In genomic region chr3:95173256-95173949, GRCm38 (mm10) we compare ENCODE assay signal across 8 mouse cellular contexts. TPM values are rescaled to one million over a fixed set of nuclear protein-coding genes. Genes with fewer than 3 reads are reported as not detected.
DNase-seq lines count a peak whose midpoint lies in the region; ATAC-seq and TF ChIP-seq lines count a peak whose summit lies in the region.

No protein-coding gene starts in this region.

- 0 out of 2 replicates have a peak overlapping the region, but pooled peaks have one; percentile 25 for H3K9ac ChIP-seq in forebrain, postnatal 0 days
- no peak overlapping the region; the same call in 1 of the 2 replicates for H3K9ac ChIP-seq in intestine, embryonic 14.5 days (ENCODE audit: low read length)
- no peak overlapping the region for H3K9ac ChIP-seq in liver, embryonic 15.5 days

- ATAC-seq in forebrain, postnatal 0 days = peak; percentile 14
- 0 out of 2 replicates have a peak, but pooled peaks have one; percentile 7 for ATAC-seq in intestine, embryonic 14.5 days (replicated peaks; ENCODE audit: low FRiP score, low TSS enrichment, low read depth)
- peak; percentile 39; the same call in 1 of the 2 replicates for ATAC-seq in liver, embryonic 15.5 days (ENCODE audit: insufficient read depth)

- 10% methylated on average over 58 of the region's 58 CpGs for WGBS in forebrain, postnatal 0 days
- WGBS in intestine, embryonic 14.5 days = 16% methylated on average over 52 of the region's 58 CpGs
- WGBS in liver, embryonic 15.5 days (ENCODE audit: insufficient replicate concordance) = 6% methylated on average over 58 of the region's 58 CpGs
- WGBS in olfactory bulb, adult 2 months = 43% methylated on average over 58 of the region's 58 CpGs

- peak overlapping the region; percentile 42 for H3K4me2 ChIP-seq in forebrain, postnatal 0 days (ENCODE audit: low read depth)
- H3K4me2 ChIP-seq in intestine, embryonic 14.5 days (ENCODE audit: low read length) = peak overlapping the region; percentile 49
- H3K4me2 ChIP-seq in liver, embryonic 15.5 days = peak overlapping the region; percentile 63

- H3K4me3 ChIP-seq in forebrain, postnatal 0 days (ENCODE audit: low read depth, low read length) = no peak overlapping the region
- H3K4me3 ChIP-seq in intestine, embryonic 14.5 days (ENCODE audit: low read depth, low read length) = peak overlapping the region; percentile 28; the same call in 1 of the 2 replicates
- peak overlapping the region; percentile 39 for H3K4me3 ChIP-seq in liver, embryonic 15.5 days (replicated peaks)
- peak overlapping the region; percentile 12 for H3K4me3 ChIP-seq in olfactory bulb, adult 2 months (ENCODE audit: insufficient read depth, low read depth, low read length)

- H3K4me1 ChIP-seq in forebrain, postnatal 0 days (ENCODE audit: insufficient read depth) = no peaks in the 10 kb centered on the region
- H3K4me1 ChIP-seq in intestine, embryonic 14.5 days (replicated peaks; ENCODE audit: control insufficient read depth, insufficient read depth, low read length) = no peaks in the 10 kb centered on the region; the same call in 1 of the 2 replicates
- H3K4me1 ChIP-seq in liver, embryonic 15.5 days (replicated peaks) = peaks cover 17% of the 10 kb centered on the region
- H3K4me1 ChIP-seq in olfactory bulb, adult 2 months (ENCODE audit: control insufficient read depth, insufficient read depth, low read length) = peaks cover 14% of the 10 kb centered on the region

- TF ChIP-seq CTCF in forebrain, postnatal 0 days (IDR thresholded peaks at IDR 0.05; ENCODE audit: low read depth) = no peak
- TF ChIP-seq CTCF in olfactory bulb, adult 2 months (IDR thresholded peaks at IDR 0.05; ENCODE audit: insufficient read depth, low read depth, low read length) = no peak

- 0 out of 2 replicates have a peak overlapping the region, but pooled peaks have one; percentile 4 for H3K27ac ChIP-seq in forebrain, postnatal 0 days (ENCODE audit: low read depth, low read length)
- no peak overlapping the region for H3K27ac ChIP-seq in intestine, embryonic 14.5 days (ENCODE audit: low read depth)
- H3K27ac ChIP-seq in liver, embryonic 15.5 days (replicated peaks) = no peak overlapping the region
- H3K27ac ChIP-seq in olfactory bulb, adult 2 months (ENCODE audit: insufficient read depth, low read depth, low read length) = no peak overlapping the region

- H3K36me3 ChIP-seq in forebrain, postnatal 0 days (ENCODE audit: insufficient read depth) = peaks cover 52% of the 10 kb centered on the region
- peaks cover 40% of the 10 kb centered on the region; the same call in 1 of the 2 replicates for H3K36me3 ChIP-seq in intestine, embryonic 14.5 days (ENCODE audit: control insufficient read depth, insufficient read depth, low read length)
- H3K36me3 ChIP-seq in liver, embryonic 15.5 days (replicated peaks) = no peaks in the 10 kb centered on the region

- 0 out of 2 replicates have a peak, but pooled peaks cover 6% of the 10 kb centered on the region for H3K27me3 ChIP-seq in forebrain, postnatal 0 days (ENCODE audit: insufficient read depth, low read length)
- H3K27me3 ChIP-seq in intestine, embryonic 14.5 days (replicated peaks; ENCODE audit: control insufficient read depth, insufficient read depth, low read length) = peaks cover 34% of the 10 kb centered on the region
- peaks cover 79% of the 10 kb centered on the region for H3K27me3 ChIP-seq in liver, embryonic 15.5 days

- H3K9me3 ChIP-seq in forebrain, postnatal 0 days (ENCODE audit: low read length) = no peaks in the 10 kb centered on the region
- H3K9me3 ChIP-seq in intestine, embryonic 14.5 days (ENCODE audit: control insufficient read depth, low read length) = no peaks in the 10 kb centered on the region
- H3K9me3 ChIP-seq in liver, embryonic 15.5 days (replicated peaks) = no peaks in the 10 kb centered on the region

- no peak for TF ChIP-seq POLR2A in olfactory bulb, adult 2 months (IDR thresholded peaks at IDR 0.05; ENCODE audit: insufficient read depth, low read depth, low read length)

- intact Hi-C loops in gastrocnemius, postnatal 14 days (cut with DNase I; ENCODE audit: low total_unique reads) = loop anchor here (5.0 kb wide), 1 partner anchor 36 kb away; no protein-coding TSS in a partner anchor

- peak; percentile 42 for DNase-seq in gastrocnemius, postnatal 14 days
- no peak for DNase-seq in gastrocnemius, adult 8-10 months (ENCODE audit: low spot score in 2 of 2)
- DNase-seq in adrenal gland, postnatal 10 days = peak; percentile 47
- DNase-seq in forebrain, postnatal 0 days = peak; percentile 57
- peak; percentile 76 for DNase-seq in intestine, embryonic 14.5 days (ENCODE audit: low spot score)
- DNase-seq in yolk sac, embryonic 10.5 days (ENCODE audit: low spot score) = no peak

RNA-seq across cellular contexts. Expression of gene Sema6c, which starts 13.1 kb away (rescaled TPM):
- total RNA-seq in gastrocnemius, postnatal 14 days (2021) = 100 to 1,000 TPM in 1 of 2 experiments, 10 to 100 TPM in 1; 97.1 to 106 TPM
- total RNA-seq in gastrocnemius, adult 8-10 months (2022) = 10 to 100 TPM; 67.3 to 91.3 (median 87.4) TPM
- total RNA-seq in adrenal gland, postnatal 10 days (2021) = 10 to 100 TPM in 1 of 2 experiments, 1 to 10 TPM in 1; 8.3 to 17.1 TPM
- total RNA-seq in forebrain, postnatal 0 days (2014; rRNA removed) = 75.2 and 94.1 TPM in 2 replicates
- polyA plus RNA-seq in forebrain, postnatal 0 days (2015; fragmentation: Nextera tagmentation; extraction: Ambion mirVana) = 24.2 and 28.4 TPM in 2 replicates
- 4.8 and 5.3 TPM in 2 replicates for polyA plus RNA-seq in intestine, embryonic 14.5 days (2014; fragmentation: Nextera tagmentation; extraction: Ambion mirVana)
- 0.37 and 0.68 TPM in 2 replicates for polyA plus RNA-seq in liver, embryonic 15.5 days (2015; fragmentation: Nextera tagmentation; extraction: Ambion mirVana)
- polyA plus RNA-seq in olfactory bulb, adult 2 months (2012; ENCODE audit: insufficient read depth, insufficient read length, low replicate concordance, missing spikeins) = not detected in 2 replicates

RNA-seq across cellular contexts. Expression of gene Tnfaip8l2, which starts 31.2 kb away (rescaled TPM):
- total RNA-seq in gastrocnemius, postnatal 14 days (2021) = under 1 TPM; 0.82 to 0.92 TPM
- total RNA-seq in gastrocnemius, adult 8-10 months (2022) = under 1 TPM; 0.25 to 0.35 (median 0.29) TPM
- total RNA-seq in adrenal gland, postnatal 10 days (2021) = 1 to 10 TPM; 3.7 to 4.4 TPM
- total RNA-seq in forebrain, postnatal 0 days (2014; rRNA removed) = 1.2 and 1.3 TPM in 2 replicates
- 1.8 and 3.3 TPM in 2 replicates for polyA plus RNA-seq in forebrain, postnatal 0 days (2015; fragmentation: Nextera tagmentation; extraction: Ambion mirVana)
- 3.2 TPM in 2 replicates for polyA plus RNA-seq in intestine, embryonic 14.5 days (2014; fragmentation: Nextera tagmentation; extraction: Ambion mirVana)
- polyA plus RNA-seq in liver, embryonic 15.5 days (2015; fragmentation: Nextera tagmentation; extraction: Ambion mirVana) = 9.3 and 9.8 TPM in 2 replicates
- not detected in 2 replicates for polyA plus RNA-seq in olfactory bulb, adult 2 months (2012; ENCODE audit: insufficient read depth, insufficient read length, low replicate concordance, missing spikeins)

RNA-seq across cellular contexts. Expression of gene Lysmd1, which starts 39.5 kb away (rescaled TPM):
- 1 to 10 TPM; 7.4 to 8.4 TPM for total RNA-seq in gastrocnemius, postnatal 14 days (2021)
- 1 to 10 TPM; 6.3 to 8.2 (median 7.3) TPM for total RNA-seq in gastrocnemius, adult 8-10 months (2022)
- 1 to 10 TPM; 9.2 to 9.8 TPM for total RNA-seq in adrenal gland, postnatal 10 days (2021)
- total RNA-seq in forebrain, postnatal 0 days (2014; rRNA removed) = 38.7 and 39.2 TPM in 2 replicates
- polyA plus RNA-seq in forebrain, postnatal 0 days (2015; fragmentation: Nextera tagmentation; extraction: Ambion mirVana) = 39.7 and 45.8 TPM in 2 replicates
- polyA plus RNA-seq in intestine, embryonic 14.5 days (2014; fragmentation: Nextera tagmentation; extraction: Ambion mirVana) = 8.0 and 10.1 TPM in 2 replicates
- polyA plus RNA-seq in liver, embryonic 15.5 days (2015; fragmentation: Nextera tagmentation; extraction: Ambion mirVana) = 7.1 and 8.3 TPM in 2 replicates
- not detected in 2 replicates for polyA plus RNA-seq in olfactory bulb, adult 2 months (2012; ENCODE audit: insufficient read depth, insufficient read length, low replicate concordance, missing spikeins)

RNA-seq across cellular contexts. Expression of gene Scnm1, which starts 39.6 kb away (rescaled TPM):
- 10 to 100 TPM; 31.8 to 40.5 TPM for total RNA-seq in gastrocnemius, postnatal 14 days (2021)
- 10 to 100 TPM; 24.9 to 37.2 (median 33.4) TPM for total RNA-seq in gastrocnemius, adult 8-10 months (2022)
- 10 to 100 TPM; 30.6 to 38.6 TPM for total RNA-seq in adrenal gland, postnatal 10 days (2021)
- 47.6 and 52.7 TPM in 2 replicates for total RNA-seq in forebrain, postnatal 0 days (2014; rRNA removed)
- polyA plus RNA-seq in forebrain, postnatal 0 days (2015; fragmentation: Nextera tagmentation; extraction: Ambion mirVana) = 83.3 and 88.9 TPM in 2 replicates
- 70.3 and 72.9 TPM in 2 replicates for polyA plus RNA-seq in intestine, embryonic 14.5 days (2014; fragmentation: Nextera tagmentation; extraction: Ambion mirVana)
- polyA plus RNA-seq in liver, embryonic 15.5 days (2015; fragmentation: Nextera tagmentation; extraction: Ambion mirVana) = 25.6 and 26.1 TPM in 2 replicates
- polyA plus RNA-seq in olfactory bulb, adult 2 months (2012; ENCODE audit: insufficient read depth, insufficient read length, low replicate concordance, missing spikeins) = not detected in 2 replicates

RNA-seq across cellular contexts. Expression of gene Gabpb2, which starts 44.3 kb away (rescaled TPM):
- 1 to 10 TPM; 7.3 to 8.1 TPM for total RNA-seq in gastrocnemius, postnatal 14 days (2021)
- total RNA-seq in gastrocnemius, adult 8-10 months (2022) = 1 to 10 TPM; 7.2 to 9.1 (median 7.6) TPM
- total RNA-seq in adrenal gland, postnatal 10 days (2021) = 10 to 100 TPM; 20.6 to 25.2 TPM
- 6.1 and 9.9 TPM in 2 replicates for total RNA-seq in forebrain, postnatal 0 days (2014; rRNA removed)
- polyA plus RNA-seq in forebrain, postnatal 0 days (2015; fragmentation: Nextera tagmentation; extraction: Ambion mirVana) = 0.54 and 1.5 TPM in 2 replicates
- polyA plus RNA-seq in intestine, embryonic 14.5 days (2014; fragmentation: Nextera tagmentation; extraction: Ambion mirVana) = 10.8 and 10.9 TPM in 2 replicates
- 6.2 and 7.1 TPM in 2 replicates for polyA plus RNA-seq in liver, embryonic 15.5 days (2015; fragmentation: Nextera tagmentation; extraction: Ambion mirVana)
- not detected in 2 replicates for polyA plus RNA-seq in olfactory bulb, adult 2 months (2012; ENCODE audit: insufficient read depth, insufficient read length, low replicate concordance, missing spikeins)

Comparison
In these comparisons a context has a peak if more than half of its experiments do, and no peak if none do; other contexts are left out.
1. DNase-seq: peak in gastrocnemius, postnatal 14 days (single experiment), adrenal gland, postnatal 10 days (single experiment), forebrain, postnatal 0 days (single experiment) and intestine, embryonic 14.5 days (single experiment); none in gastrocnemius, adult 8-10 months (0 of 2) and yolk sac, embryonic 10.5 days (single experiment).
2. Peak in every context shown above with its lines, with median percentiles within 50 percentile points of each other: ATAC-seq and H3K4me2 ChIP-seq.